Comparison of ENCODE assay signal across 8 mouse cellular contexts in the genomic region with DNA sequence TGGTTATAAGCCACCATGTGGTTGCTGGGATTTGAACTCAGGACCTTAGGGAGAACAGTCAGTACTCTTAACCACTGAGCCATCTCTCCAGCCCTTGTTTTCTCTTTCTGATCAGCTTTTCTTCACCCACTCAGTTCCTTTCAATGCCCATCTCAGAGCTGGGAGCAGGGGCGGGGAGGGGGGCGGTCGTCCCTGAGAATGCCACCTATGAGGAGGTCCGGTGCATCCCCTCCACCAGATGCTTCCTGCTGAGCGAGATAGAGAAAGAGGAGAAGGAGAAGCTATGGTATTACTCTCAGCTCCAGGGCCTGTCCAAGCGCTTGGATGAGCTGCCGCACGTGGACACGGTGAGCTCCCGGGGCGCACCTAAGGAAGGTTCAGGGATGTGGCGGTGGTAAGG. TPM values are rescaled to one million over a fixed set of nuclear protein-coding genes. Genes with fewer than 3 reads are reported as not detected.
A peak's percentile ranks its signal among the peaks of the same experiment; 100 is the strongest.
DNase-seq lines count a peak whose midpoint lies in the region; ATAC-seq and TF ChIP-seq lines count a peak whose summit lies in the region.

No protein-coding gene starts in this region.

- no peak overlapping the region for H3K9ac ChIP-seq in lung, embryonic 15.5 days
- no peak overlapping the region for H3K9ac ChIP-seq in lung, postnatal 0 days (replicated peaks; ENCODE audit: low read depth)
- 0 out of 2 replicates have a peak overlapping the region, but pooled peaks have one; percentile 7 for H3K9ac ChIP-seq in forebrain, embryonic 12.5 days
- H3K9ac ChIP-seq in limb, embryonic 13.5 days = no peak overlapping the region
- 0 out of 2 replicates have a peak overlapping the region, but pooled peaks have one; percentile 6 for H3K9ac ChIP-seq in neural tube, embryonic 12.5 days

- no peaks in the 10 kb centered on the region for H3K9me3 ChIP-seq in lung, embryonic 15.5 days
- H3K9me3 ChIP-seq in lung, postnatal 0 days (ENCODE audit: low read length) = no peaks in the 10 kb centered on the region
- no peaks in the 10 kb centered on the region for H3K9me3 ChIP-seq in forebrain, embryonic 12.5 days
- H3K9me3 ChIP-seq in limb, embryonic 13.5 days = no peaks in the 10 kb centered on the region
- H3K9me3 ChIP-seq in neural tube, embryonic 12.5 days = no peaks in the 10 kb centered on the region

- no peak for TF ChIP-seq CTCF in lung, postnatal 0 days (IDR thresholded peaks at IDR 0.05)

- peaks cover 20% of the 10 kb centered on the region for H3K4me1 ChIP-seq in lung, embryonic 15.5 days
- H3K4me1 ChIP-seq in lung, postnatal 0 days (ENCODE audit: insufficient read depth, low read depth, low read length) = peaks cover 5% of the 10 kb centered on the region; the same call in 1 of the 2 replicates
- peaks cover 55% of the 10 kb centered on the region for H3K4me1 ChIP-seq in forebrain, embryonic 12.5 days
- peaks cover 8% of the 10 kb centered on the region; the same call in 1 of the 2 replicates for H3K4me1 ChIP-seq in limb, embryonic 13.5 days
- peaks cover 39% of the 10 kb centered on the region for H3K4me1 ChIP-seq in neural tube, embryonic 12.5 days

- 11% methylated on average over 12 of the region's 12 CpGs for WGBS in lung, embryonic 15.5 days
- 20% methylated on average over 12 of the region's 12 CpGs for WGBS in lung, postnatal 0 days
- 36% methylated on average over 12 of the region's 12 CpGs for WGBS in forebrain, embryonic 12.5 days
- WGBS in limb, embryonic 13.5 days = 18% methylated on average over 12 of the region's 12 CpGs
- 20% methylated on average over 12 of the region's 12 CpGs for WGBS in neural tube, embryonic 12.5 days

- ATAC-seq in lung, embryonic 15.5 days (ENCODE audit: borderline replicate concordance, extremely low read depth, low FRiP score, low TSS enrichment) = no peak
- ATAC-seq in lung, postnatal 0 days = no peak
- no peak for ATAC-seq in forebrain, embryonic 12.5 days (ENCODE audit: low FRiP score)
- ATAC-seq in limb, embryonic 13.5 days (ENCODE audit: low FRiP score, low read depth) = no peak
- ATAC-seq in neural tube, embryonic 12.5 days (ENCODE audit: low FRiP score, low read depth) = no peak

- peak overlapping the region; percentile 16; the same call in 1 of the 2 replicates for H3K4me3 ChIP-seq in lung, embryonic 15.5 days
- H3K4me3 ChIP-seq in lung, postnatal 0 days (ENCODE audit: low read depth, low read length) = no peak overlapping the region
- H3K4me3 ChIP-seq in forebrain, embryonic 12.5 days (replicated peaks) = peak overlapping the region; percentile 10; the same call in 1 of the 2 replicates
- peak overlapping the region; percentile 12; the same call in 1 of the 2 replicates for H3K4me3 ChIP-seq in limb, embryonic 13.5 days
- H3K4me3 ChIP-seq in neural tube, embryonic 12.5 days = peak overlapping the region; percentile 7; the same call in 1 of the 2 replicates

- no peaks in the 10 kb centered on the region for H3K36me3 ChIP-seq in lung, embryonic 15.5 days
- H3K36me3 ChIP-seq in lung, postnatal 0 days (ENCODE audit: insufficient read depth, low read length) = no peaks in the 10 kb centered on the region
- peaks cover 72% of the 10 kb centered on the region for H3K36me3 ChIP-seq in forebrain, embryonic 12.5 days (replicated peaks)
- H3K36me3 ChIP-seq in limb, embryonic 13.5 days = no peaks in the 10 kb centered on the region; the same call in none of the 2 replicates
- peaks cover 68% of the 10 kb centered on the region for H3K36me3 ChIP-seq in neural tube, embryonic 12.5 days

- peak overlapping the region; percentile 35 for H3K4me2 ChIP-seq in lung, embryonic 15.5 days
- no peak overlapping the region for H3K4me2 ChIP-seq in lung, postnatal 0 days (replicated peaks; ENCODE audit: low read depth, low read length)
- H3K4me2 ChIP-seq in forebrain, embryonic 12.5 days = peak overlapping the region; percentile 24
- peak overlapping the region; percentile 35; the same call in 1 of the 2 replicates for H3K4me2 ChIP-seq in limb, embryonic 13.5 days (replicated peaks)
- peak overlapping the region; percentile 42 for H3K4me2 ChIP-seq in neural tube, embryonic 12.5 days (replicated peaks)

- peaks cover 80% of the 10 kb centered on the region for H3K27me3 ChIP-seq in lung, embryonic 15.5 days
- H3K27me3 ChIP-seq in lung, postnatal 0 days (replicated peaks; ENCODE audit: insufficient read depth, low read length) = peaks cover 23% of the 10 kb centered on the region
- H3K27me3 ChIP-seq in forebrain, embryonic 12.5 days = peaks cover 18% of the 10 kb centered on the region; the same call in 1 of the 2 replicates
- peaks cover 95% of the 10 kb centered on the region for H3K27me3 ChIP-seq in limb, embryonic 13.5 days
- H3K27me3 ChIP-seq in neural tube, embryonic 12.5 days (replicated peaks) = peaks cover 17% of the 10 kb centered on the region

- DNase-seq in lung, postnatal 0 days (ENCODE audit: low spot score) = no peak
- no peak for DNase-seq in layer of hippocampus, adult 8-10 months (ENCODE audit: low spot score in 2 of 2)
- DNase-seq in gastrocnemius, postnatal 25 days = no peak
- DNase-seq in adrenal gland, adult 8-10 months = no peak

- no peak for TF ChIP-seq EP300 in lung, postnatal 0 days (IDR thresholded peaks at IDR 0.05)

- H3K27ac ChIP-seq in lung, embryonic 15.5 days = no peak overlapping the region
- H3K27ac ChIP-seq in lung, postnatal 0 days (ENCODE audit: low read length) = no peak overlapping the region
- H3K27ac ChIP-seq in forebrain, embryonic 12.5 days = no peak overlapping the region
- H3K27ac ChIP-seq in limb, embryonic 13.5 days = no peak overlapping the region
- no peak overlapping the region for H3K27ac ChIP-seq in neural tube, embryonic 12.5 days

RNA-seq across cellular contexts. Expression of a gene that starts 8.7 kb away (rescaled TPM):
- 0.59 and 1.3 TPM in 2 replicates for polyA plus RNA-seq in lung, embryonic 15.5 days (2015; fragmentation: Nextera tagmentation; extraction: Ambion mirVana)
- polyA plus RNA-seq in lung, postnatal 0 days (2015; fragmentation: Nextera tagmentation; extraction: Ambion mirVana) = 0.57 and 0.85 TPM in 2 replicates
- polyA plus RNA-seq in forebrain, embryonic 12.5 days (2016; fragmentation: Nextera tagmentation; extraction: Ambion mirVana) = 144 and 165 TPM in 2 replicates
- polyA plus RNA-seq in limb, embryonic 13.5 days (2015; fragmentation: Nextera tagmentation; extraction: Ambion mirVana) = 3.3 and 3.8 TPM in 2 replicates
- polyA plus RNA-seq in neural tube, embryonic 12.5 days (2016; fragmentation: Nextera tagmentation; extraction: Ambion mirVana) = 160 and 175 TPM in 2 replicates
- total RNA-seq in layer of hippocampus, adult 8-10 months (2022) = 100 to 1,000 TPM in 3 of 4 experiments, 10 to 100 TPM in 1; 90.4 to 113 (median 110) TPM
- total RNA-seq in gastrocnemius, postnatal 25 days (2021) = under 1 TPM; 0.59 to 0.82 TPM
- 1 to 10 TPM; 1.5 to 6.8 (median 4.3) TPM for total RNA-seq in adrenal gland, adult 8-10 months (2022)

RNA-seq across cellular contexts. Expression of a gene that starts 12.2 kb away (rescaled TPM):
- polyA plus RNA-seq in lung, embryonic 15.5 days (2015; fragmentation: Nextera tagmentation; extraction: Ambion mirVana) = 907 and 974 TPM in 2 replicates
- 651 and 741 TPM in 2 replicates for polyA plus RNA-seq in lung, postnatal 0 days (2015; fragmentation: Nextera tagmentation; extraction: Ambion mirVana)
- polyA plus RNA-seq in forebrain, embryonic 12.5 days (2016; fragmentation: Nextera tagmentation; extraction: Ambion mirVana) = 708 and 760 TPM in 2 replicates
- polyA plus RNA-seq in limb, embryonic 13.5 days (2015; fragmentation: Nextera tagmentation; extraction: Ambion mirVana) = 908 and 936 TPM in 2 replicates
- 643 and 654 TPM in 2 replicates for polyA plus RNA-seq in neural tube, embryonic 12.5 days (2016; fragmentation: Nextera tagmentation; extraction: Ambion mirVana)
- 1,000 to 10,000 TPM in 1 of 4 experiments, 100 to 1,000 TPM in 3; 755 to 1,005 (median 888) TPM for total RNA-seq in layer of hippocampus, adult 8-10 months (2022)
- 100 to 1,000 TPM; 575 to 593 TPM for total RNA-seq in gastrocnemius, postnatal 25 days (2021)
- 1,000 to 10,000 TPM; 1,106 to 1,181 (median 1,155) TPM for total RNA-seq in adrenal gland, adult 8-10 months (2022)

RNA-seq across cellular contexts. Expression of a gene that starts 15.9 kb away (rescaled TPM):
- polyA plus RNA-seq in lung, embryonic 15.5 days (2015; fragmentation: Nextera tagmentation; extraction: Ambion mirVana) = 47.7 and 51.9 TPM in 2 replicates
- polyA plus RNA-seq in lung, postnatal 0 days (2015; fragmentation: Nextera tagmentation; extraction: Ambion mirVana) = 58.4 and 64.8 TPM in 2 replicates
- polyA plus RNA-seq in forebrain, embryonic 12.5 days (2016; fragmentation: Nextera tagmentation; extraction: Ambion mirVana) = 42.6 and 44.4 TPM in 2 replicates
- 50.7 and 51.2 TPM in 2 replicates for polyA plus RNA-seq in limb, embryonic 13.5 days (2015; fragmentation: Nextera tagmentation; extraction: Ambion mirVana)
- 37.7 and 41.1 TPM in 2 replicates for polyA plus RNA-seq in neural tube, embryonic 12.5 days (2016; fragmentation: Nextera tagmentation; extraction: Ambion mirVana)
- 10 to 100 TPM; 20.4 to 27.1 (median 23.3) TPM for total RNA-seq in layer of hippocampus, adult 8-10 months (2022)
- total RNA-seq in gastrocnemius, postnatal 25 days (2021) = 1 to 10 TPM; 6.5 to 7.0 TPM
- 10 to 100 TPM; 34.7 to 40.0 (median 35.4) TPM for total RNA-seq in adrenal gland, adult 8-10 months (2022)

RNA-seq across cellular contexts. Expression of a gene that starts 24.8 kb away (rescaled TPM):
- 3.4 and 4.0 TPM in 2 replicates for polyA plus RNA-seq in lung, embryonic 15.5 days (2015; fragmentation: Nextera tagmentation; extraction: Ambion mirVana)
- polyA plus RNA-seq in lung, postnatal 0 days (2015; fragmentation: Nextera tagmentation; extraction: Ambion mirVana) = 3.4 and 3.7 TPM in 2 replicates
- polyA plus RNA-seq in forebrain, embryonic 12.5 days (2016; fragmentation: Nextera tagmentation; extraction: Ambion mirVana) = 3.7 and 3.8 TPM in 2 replicates
- polyA plus RNA-seq in limb, embryonic 13.5 days (2015; fragmentation: Nextera tagmentation; extraction: Ambion mirVana) = 4.8 and 6.5 TPM in 2 replicates
- 2.2 and 2.3 TPM in 2 replicates for polyA plus RNA-seq in neural tube, embryonic 12.5 days (2016; fragmentation: Nextera tagmentation; extraction: Ambion mirVana)
- total RNA-seq in layer of hippocampus, adult 8-10 months (2022) = 1 to 10 TPM; 3.3 to 6.4 (median 4.1) TPM
- total RNA-seq in gastrocnemius, postnatal 25 days (2021) = 1 to 10 TPM in 1 of 2 experiments, under 1 TPM in 1; 0.84 to 1.1 TPM
- total RNA-seq in adrenal gland, adult 8-10 months (2022) = 1 to 10 TPM; 3.5 to 8.2 (median 5.8) TPM

RNA-seq across cellular contexts. Expression of a gene that starts 25.3 kb away (rescaled TPM):
- 13.8 and 14.2 TPM in 2 replicates for polyA plus RNA-seq in lung, embryonic 15.5 days (2015; fragmentation: Nextera tagmentation; extraction: Ambion mirVana)
- 15.4 and 17.6 TPM in 2 replicates for polyA plus RNA-seq in lung, postnatal 0 days (2015; fragmentation: Nextera tagmentation; extraction: Ambion mirVana)
- 4.1 and 4.4 TPM in 2 replicates for polyA plus RNA-seq in forebrain, embryonic 12.5 days (2016; fragmentation: Nextera tagmentation; extraction: Ambion mirVana)
- 6.1 and 6.3 TPM in 2 replicates for polyA plus RNA-seq in limb, embryonic 13.5 days (2015; fragmentation: Nextera tagmentation; extraction: Ambion mirVana)
- polyA plus RNA-seq in neural tube, embryonic 12.5 days (2016; fragmentation: Nextera tagmentation; extraction: Ambion mirVana) = 3.4 and 3.6 TPM in 2 replicates
- total RNA-seq in layer of hippocampus, adult 8-10 months (2022) = 10 to 100 TPM in 2 of 4 experiments, 1 to 10 TPM in 2; 9.2 to 12.3 (median 10.2) TPM
- 1 to 10 TPM; 1.1 to 2.8 TPM for total RNA-seq in gastrocnemius, postnatal 25 days (2021)
- 1 to 10 TPM; 5.1 to 6.6 (median 5.9) TPM for total RNA-seq in adrenal gland, adult 8-10 months (2022)

Comparison
In these comparisons a context has a peak if more than half of its experiments do, and no peak if none do; other contexts are left out.
1. H3K9ac ChIP-seq: peak in forebrain, embryonic 12.5 days (single experiment) and neural tube, embryonic 12.5 days (single experiment); none in lung, embryonic 15.5 days (single experiment), lung, postnatal 0 days (single experiment) and limb, embryonic 13.5 days (single experiment).
2. RNA of a gene that starts 8.7 kb away (polyA plus RNA-seq): 160 to 175 TPM in neural tube, embryonic 12.5 days and 144 to 165 TPM in forebrain, embryonic 12.5 days; 3.3 to 3.8 TPM in limb, embryonic 13.5 days, 0.59 to 1.3 TPM in lung, embryonic 15.5 days and 0.57 to 0.85 TPM in lung, postnatal 0 days; every median in the first group is over 10 times any median in the second.